Mouse (Mus musculus): ENCODE data around the gene Bsx. TPM values are rescaled to one million over a fixed set of nuclear protein-coding genes. Genes with fewer than 3 reads are reported as not detected.

The Bsx gene
- polyA plus RNA-seq, 1 experiment: not detected

DNA sequence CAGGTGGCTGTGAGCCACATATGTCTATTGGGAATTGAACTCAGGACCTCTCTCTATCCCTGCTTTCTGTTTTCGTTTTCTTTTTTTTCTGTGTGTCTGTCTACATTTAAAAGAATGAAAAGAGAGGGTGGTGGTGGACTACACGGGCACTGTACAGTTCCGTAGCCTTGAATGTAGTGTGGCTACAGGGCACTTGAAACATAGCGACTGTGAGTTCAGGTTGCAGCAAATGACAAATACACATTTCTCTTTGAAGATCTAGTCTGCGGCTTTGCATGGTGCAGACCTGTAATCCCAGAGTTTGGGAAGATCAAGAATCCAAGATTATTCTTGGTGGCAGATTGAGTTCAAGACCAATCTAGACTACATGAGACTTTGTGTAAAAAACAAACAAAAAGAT is 3.6 kb upstream of the Bsx start:
- H3K27me3 ChIP-seq (ENCODE audit: control insufficient read depth): peaks cover 61% of the 10 kb centered on the region
- TF ChIP-seq TAL1 (IDR thresholded peaks at IDR 0.05; ENCODE audit: low read length): no peak
- no peak for TF ChIP-seq GATA1 (IDR thresholded peaks at IDR 0.05; ENCODE audit: low read length)
- no peaks in the 10 kb centered on the region for H3K9me3 ChIP-seq (ENCODE audit: control insufficient read depth, low read length)
- H3K4me1 ChIP-seq (ENCODE audit: control insufficient read depth): no peaks in the 10 kb centered on the region
- H3K36me3 ChIP-seq (ENCODE audit: control insufficient read depth): no peaks in the 10 kb centered on the region
- H3K4me3 ChIP-seq (replicated peaks): no peak overlapping the region

DNA sequence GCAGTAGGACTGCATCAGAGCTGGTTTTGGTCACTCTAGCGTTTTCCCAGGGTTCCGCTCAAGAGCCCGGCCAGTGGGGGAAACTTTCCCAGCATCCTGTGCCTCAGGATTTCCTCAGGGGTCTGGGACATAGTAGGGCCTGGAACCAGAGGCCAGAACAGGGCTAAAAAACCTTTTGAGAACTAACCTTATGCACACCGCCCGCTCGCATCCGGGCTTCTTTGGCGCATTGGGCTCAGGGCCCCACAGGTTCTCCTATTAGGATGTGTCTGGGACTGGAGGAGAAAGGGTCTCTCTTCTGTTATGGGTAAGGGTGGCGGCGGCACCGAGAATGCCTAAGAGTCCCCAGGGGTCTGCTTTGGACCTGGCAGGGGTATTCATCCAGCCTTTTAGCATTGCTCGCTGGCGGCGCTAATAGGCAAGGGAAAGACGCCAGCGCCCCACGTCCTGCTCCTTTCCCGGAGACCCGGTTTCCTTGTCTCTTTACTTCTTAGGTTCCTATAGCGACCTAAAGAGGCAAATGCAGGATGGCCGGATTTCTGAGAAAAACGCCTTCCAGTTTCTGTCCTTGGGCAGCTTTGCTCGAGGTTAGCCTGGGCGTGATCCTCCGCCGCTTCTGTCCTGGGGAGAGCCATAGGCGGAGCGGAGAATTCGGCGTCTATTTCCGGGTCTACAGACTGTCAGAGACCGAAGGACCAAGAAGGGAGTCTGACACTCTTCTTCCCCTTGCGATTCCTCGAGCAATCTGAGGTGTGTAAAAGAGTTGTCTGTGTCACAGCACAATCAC is 2.4 kb upstream of the Bsx start:
- Histone ChIP-seq H3K9me3 (ENCODE audit: control insufficient read depth, low read length) (no peaks in the 10 kb centered on the region), H3K36me3 (ENCODE audit: control insufficient read depth) (no peaks in the 10 kb centered on the region), H3K4me3 (replicated peaks) (no peak overlapping the region), H3K4me1 (ENCODE audit: control insufficient read depth) (no peaks in the 10 kb centered on the region), H3K27me3 (ENCODE audit: control insufficient read depth) (peaks cover 73% of the 10 kb centered on the region)
- TF ChIP-seq TAL1 (IDR thresholded peaks at IDR 0.05; ENCODE audit: low read length) (no peak), GATA1 (IDR thresholded peaks at IDR 0.05; ENCODE audit: low read length) (no peak)

DNA sequence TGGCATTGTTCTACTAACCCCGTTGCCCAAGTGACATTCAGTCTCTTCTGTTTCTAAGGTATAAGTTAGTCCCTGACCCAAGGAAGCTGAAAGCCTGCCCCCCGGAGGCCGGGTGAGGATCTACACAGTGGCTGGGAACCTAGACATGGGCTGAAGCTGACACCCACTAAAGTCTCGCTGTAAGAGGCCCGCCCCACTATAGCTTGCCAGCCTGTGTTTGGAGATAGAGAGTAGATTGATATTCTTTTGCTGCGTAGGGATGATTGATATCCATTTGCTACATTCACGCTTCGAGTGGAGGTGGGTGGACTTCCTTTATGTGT is 1.8 kb upstream of the Bsx start:
- no peak overlapping the region for H3K4me3 ChIP-seq (replicated peaks)
- H3K9me3 ChIP-seq (ENCODE audit: control insufficient read depth, low read length): no peaks in the 10 kb centered on the region
- no peaks in the 10 kb centered on the region for H3K4me1 ChIP-seq (ENCODE audit: control insufficient read depth)
- TF ChIP-seq TAL1 (IDR thresholded peaks at IDR 0.05; ENCODE audit: low read length): no peak
- no peak for TF ChIP-seq GATA1 (IDR thresholded peaks at IDR 0.05; ENCODE audit: low read length)
- H3K36me3 ChIP-seq (ENCODE audit: control insufficient read depth): no peaks in the 10 kb centered on the region
- peaks cover 79% of the 10 kb centered on the region for H3K27me3 ChIP-seq (ENCODE audit: control insufficient read depth)

DNA sequence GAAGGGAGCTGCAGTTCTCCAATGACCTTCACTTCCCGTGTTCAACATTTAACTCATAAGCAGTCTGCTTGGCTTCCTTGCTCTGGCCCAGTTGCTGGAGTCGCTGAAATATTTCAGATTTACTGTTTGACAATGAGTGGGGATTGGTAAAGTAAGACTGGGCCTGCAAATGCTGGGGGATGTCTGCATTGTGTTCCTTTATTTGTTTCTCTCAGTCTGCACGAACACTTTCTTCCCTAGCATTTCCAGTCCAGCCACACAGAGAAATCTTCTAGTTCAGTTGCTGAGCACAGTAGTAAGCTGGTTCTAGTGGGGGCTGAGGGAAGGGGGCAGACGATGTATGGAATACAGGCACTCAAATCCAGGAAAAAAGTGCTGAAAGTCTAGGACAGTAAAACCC is 1.0 kb downstream of the Bsx start:
- TF ChIP-seq GATA1 (IDR thresholded peaks at IDR 0.05; ENCODE audit: low read length) (no peak), TAL1 (IDR thresholded peaks at IDR 0.05; ENCODE audit: low read length) (no peak)
- H3K27me3 ChIP-seq (ENCODE audit: control insufficient read depth): peaks cover 98% of the 10 kb centered on the region

DNA sequence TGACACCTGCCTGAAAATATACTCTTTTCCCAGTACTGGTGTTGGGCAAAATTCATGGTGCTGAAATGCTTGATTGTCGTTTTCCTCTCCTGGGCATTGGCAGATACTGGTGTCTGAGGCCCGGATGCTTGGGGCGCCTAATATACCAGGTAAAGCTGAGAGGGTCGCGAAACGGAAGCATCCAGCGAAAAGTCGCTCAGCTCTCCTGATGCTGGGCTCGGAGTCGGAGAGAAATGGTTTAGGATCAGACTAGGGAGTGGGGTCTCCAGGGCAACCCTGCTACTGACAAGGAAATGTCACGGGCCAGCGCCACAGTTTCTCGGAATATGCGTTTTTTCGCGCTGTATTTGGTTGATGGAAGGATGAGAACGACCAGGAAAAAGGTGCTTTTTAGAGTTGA is 1.5 kb downstream of the Bsx start:
- no peaks in the 10 kb centered on the region for H3K36me3 ChIP-seq (ENCODE audit: control insufficient read depth)
- TF ChIP-seq GATA1 (IDR thresholded peaks at IDR 0.05; ENCODE audit: low read length) (no peak), TAL1 (IDR thresholded peaks at IDR 0.05; ENCODE audit: low read length) (no peak)
- no peaks in the 10 kb centered on the region for H3K9me3 ChIP-seq (ENCODE audit: control insufficient read depth, low read length)
- no peak overlapping the region for H3K4me3 ChIP-seq (replicated peaks)
- no peaks in the 10 kb centered on the region for H3K4me1 ChIP-seq (ENCODE audit: control insufficient read depth)
- peaks cover 97% of the 10 kb centered on the region for H3K27me3 ChIP-seq (ENCODE audit: control insufficient read depth)

More for the DNA sequence above, 1.0 kb downstream of the Bsx start:
- Histone ChIP-seq H3K36me3 (ENCODE audit: control insufficient read depth) (no peaks in the 10 kb centered on the region), H3K4me3 (replicated peaks) (no peak overlapping the region), H3K4me1 (ENCODE audit: control insufficient read depth) (no peaks in the 10 kb centered on the region), H3K9me3 (ENCODE audit: control insufficient read depth, low read length) (no peaks in the 10 kb centered on the region)

DNA sequence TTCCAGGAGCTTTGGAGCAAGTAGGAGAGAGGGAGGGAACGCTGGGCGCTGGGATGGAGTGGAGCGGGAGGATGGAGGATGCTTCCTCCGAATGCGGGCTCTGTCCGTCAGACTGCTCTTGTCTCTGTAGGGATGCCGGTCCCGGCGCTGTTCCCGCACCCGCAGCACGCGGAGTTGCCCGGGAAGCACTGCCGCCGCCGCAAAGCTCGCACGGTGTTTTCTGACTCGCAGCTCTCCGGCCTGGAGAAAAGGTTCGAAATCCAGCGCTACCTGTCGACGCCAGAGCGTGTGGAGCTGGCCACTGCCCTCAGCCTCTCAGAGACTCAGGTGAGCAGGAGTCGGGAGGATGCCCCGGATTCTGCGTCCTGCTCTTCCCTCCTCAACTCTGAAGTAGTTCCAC is 2.2 kb downstream of the Bsx start:
- no peak for TF ChIP-seq GATA1 (IDR thresholded peaks at IDR 0.05; ENCODE audit: low read length)
- TF ChIP-seq TAL1 (IDR thresholded peaks at IDR 0.05; ENCODE audit: low read length): no peak
- Histone ChIP-seq H3K4me1 (ENCODE audit: control insufficient read depth) (no peaks in the 10 kb centered on the region), H3K4me3 (replicated peaks) (no peak overlapping the region), H3K36me3 (ENCODE audit: control insufficient read depth) (no peaks in the 10 kb centered on the region), H3K27me3 (ENCODE audit: control insufficient read depth) (peaks cover 97% of the 10 kb centered on the region), H3K9me3 (ENCODE audit: control insufficient read depth, low read length) (no peaks in the 10 kb centered on the region)

DNA sequence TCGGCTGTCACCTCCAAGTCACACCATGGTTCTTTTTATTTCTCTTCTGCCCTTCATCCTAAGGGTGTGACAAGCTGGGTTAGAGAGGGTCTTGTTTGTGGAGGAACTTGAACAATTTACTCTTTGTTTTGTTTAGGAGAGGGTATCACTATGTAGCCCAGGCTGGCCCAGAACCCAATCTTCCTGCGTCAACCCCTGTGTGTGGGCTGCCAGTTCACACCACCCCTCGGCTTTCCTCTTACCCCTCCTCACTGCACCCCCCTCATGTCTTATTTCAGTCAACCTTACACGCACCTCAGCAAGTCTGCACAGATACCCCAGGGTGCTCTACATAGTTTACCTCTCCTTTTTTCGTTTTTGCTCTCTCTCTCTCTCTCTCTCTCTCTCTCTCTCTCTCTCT is 2.8 kb downstream of the Bsx start:
- no peaks in the 10 kb centered on the region for H3K4me1 ChIP-seq (ENCODE audit: control insufficient read depth)
- peaks cover 94% of the 10 kb centered on the region for H3K27me3 ChIP-seq (ENCODE audit: control insufficient read depth)
- H3K9me3 ChIP-seq (ENCODE audit: control insufficient read depth, low read length): no peaks in the 10 kb centered on the region
- TF ChIP-seq GATA1 (IDR thresholded peaks at IDR 0.05; ENCODE audit: low read length) (no peak), TAL1 (IDR thresholded peaks at IDR 0.05; ENCODE audit: low read length) (no peak)
- no peak overlapping the region for H3K4me3 ChIP-seq (replicated peaks)
- no peaks in the 10 kb centered on the region for H3K36me3 ChIP-seq (ENCODE audit: control insufficient read depth)

DNA sequence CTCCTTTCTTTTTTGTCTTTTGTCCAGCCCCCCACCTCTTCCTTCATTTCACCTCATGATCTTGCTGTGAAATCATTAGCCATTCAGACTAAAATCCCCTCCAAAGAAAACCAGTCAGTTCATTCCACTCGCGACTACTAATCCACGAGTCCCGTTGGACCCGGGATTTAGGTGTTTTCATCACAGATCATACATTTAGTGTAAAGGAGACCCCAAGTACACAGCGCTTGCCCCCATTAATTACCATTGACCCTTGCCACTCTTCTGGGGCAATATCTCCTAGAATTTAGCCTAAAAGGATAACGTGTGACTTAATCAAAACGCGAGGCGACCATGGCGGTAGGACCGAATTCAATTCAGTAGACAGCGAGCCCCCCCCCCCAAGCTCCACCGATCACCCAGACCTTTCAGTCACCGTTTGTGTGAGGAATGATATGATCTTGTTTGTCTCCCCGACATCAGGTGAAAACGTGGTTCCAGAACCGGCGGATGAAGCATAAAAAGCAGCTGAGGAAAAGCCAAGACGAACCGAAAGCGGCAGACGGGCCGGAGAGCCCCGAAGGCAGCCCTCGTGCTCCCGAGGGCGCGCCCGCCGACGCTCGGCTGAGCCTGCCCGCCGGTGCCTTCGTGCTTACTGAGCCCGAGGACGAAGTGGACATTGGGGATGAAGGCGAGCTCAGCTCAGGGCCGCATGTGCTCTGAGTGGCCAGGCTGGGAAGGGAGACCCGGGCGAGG is 3.4 kb downstream of the Bsx start:
- Histone ChIP-seq H3K27me3 (ENCODE audit: control insufficient read depth) (peaks cover 88% of the 10 kb centered on the region), H3K36me3 (ENCODE audit: control insufficient read depth) (no peaks in the 10 kb centered on the region), H3K9me3 (ENCODE audit: control insufficient read depth, low read length) (no peaks in the 10 kb centered on the region), H3K4me3 (replicated peaks) (no peak overlapping the region), H3K4me1 (ENCODE audit: control insufficient read depth) (no peaks in the 10 kb centered on the region)
- TF ChIP-seq TAL1 (IDR thresholded peaks at IDR 0.05; ENCODE audit: low read length) (no peak), GATA1 (IDR thresholded peaks at IDR 0.05; ENCODE audit: low read length) (no peak)

DNA sequence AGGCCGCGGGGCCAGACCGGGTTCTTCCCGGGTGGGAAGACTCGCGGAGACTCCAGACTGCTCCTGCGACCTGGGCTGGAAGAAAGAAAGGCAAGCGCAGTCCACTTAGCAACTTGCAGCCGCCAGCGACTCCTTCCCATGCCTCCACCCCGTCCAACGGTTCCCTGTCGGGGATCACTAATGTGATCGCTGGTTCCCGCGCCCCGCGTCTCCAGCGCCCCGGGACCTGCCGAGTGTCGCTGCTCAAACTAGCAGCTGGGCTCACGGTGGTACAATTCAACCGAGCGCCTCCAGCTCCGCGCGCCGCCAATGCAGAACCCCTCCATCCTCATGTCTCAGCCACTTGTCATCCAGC is 3.9 kb downstream of the Bsx start:
- H3K4me1 ChIP-seq (ENCODE audit: control insufficient read depth): no peaks in the 10 kb centered on the region
- no peaks in the 10 kb centered on the region for H3K9me3 ChIP-seq (ENCODE audit: control insufficient read depth, low read length)
- no peak overlapping the region for H3K4me3 ChIP-seq (replicated peaks)
- peaks cover 83% of the 10 kb centered on the region for H3K27me3 ChIP-seq (ENCODE audit: control insufficient read depth)
- no peak for TF ChIP-seq TAL1 (IDR thresholded peaks at IDR 0.05; ENCODE audit: low read length)
- no peak for TF ChIP-seq GATA1 (IDR thresholded peaks at IDR 0.05; ENCODE audit: low read length)
- H3K36me3 ChIP-seq (ENCODE audit: control insufficient read depth): no peaks in the 10 kb centered on the region
